33 mouse cellular contexts compared by ENCODE assay signal in genomic region chr5:121540066-121540465, GRCm38 (mm10). TPM values are rescaled to one million over a fixed set of nuclear protein-coding genes. Genes with fewer than 3 reads are reported as not detected.
"Had no signal": no experiment of that assay in that cellular context is flagged by ENCODE, and none has a peak within 500 bp of the region (broad histone marks: within the 10 kb centered on the region; RNA-seq: fewer than 3 reads in every experiment).

No protein-coding gene starts in this region.

- H3K4me3 ChIP-seq: heart, adult 2 months; heart, embryonic 13.5 days; heart, embryonic 15.5 days; hindbrain, embryonic 13.5 days; hindbrain, embryonic 15.5 days; kidney, embryonic 15.5 days; layer of hippocampus, adult 2 months; left cerebral cortex, adult 2 months; limb, embryonic 13.5 days; limb, embryonic 15.5 days; liver, embryonic 12.5 days had no signal

- H3K9me3 ChIP-seq: heart, embryonic 13.5 days; heart, embryonic 15.5 days; hindbrain, embryonic 13.5 days; hindbrain, embryonic 15.5 days; kidney, embryonic 15.5 days; limb, embryonic 13.5 days; limb, embryonic 15.5 days; liver, embryonic 12.5 days had no signal

- H3K9ac ChIP-seq: heart, embryonic 13.5 days; heart, embryonic 15.5 days; hindbrain, embryonic 13.5 days; hindbrain, embryonic 15.5 days; kidney, embryonic 15.5 days; limb, embryonic 13.5 days; limb, embryonic 15.5 days; liver, embryonic 12.5 days; liver, embryonic 14.5 days had no signal

- DNase-seq: gastrocnemius, postnatal 14 days; gastrocnemius, postnatal 36 days; heart, adult 11 months; heart, adult 2 months; heart, postnatal 14 days; heart, postnatal 36 days; kidney, adult 11 months; kidney, adult 2 months; kidney, adult 9 months; kidney, postnatal 14 days; kidney, postnatal 36 days; left cerebral cortex, postnatal 4 days had no signal

- H3K27ac ChIP-seq: heart, adult 2 months; heart, embryonic 13.5 days; heart, embryonic 15.5 days; hindbrain, embryonic 13.5 days; hindbrain, embryonic 15.5 days; hindbrain, postnatal 0 days; kidney, embryonic 15.5 days; kidney, postnatal 0 days; layer of hippocampus, adult 2 months; left cerebral cortex, adult 2 months; limb, embryonic 13.5 days; limb, embryonic 15.5 days; liver, embryonic 12.5 days; liver, embryonic 14.5 days had no signal

- H3K27me3 ChIP-seq: heart, embryonic 13.5 days; heart, embryonic 15.5 days; hindbrain, embryonic 13.5 days; hindbrain, embryonic 15.5 days; kidney, embryonic 15.5 days; limb, embryonic 13.5 days; limb, embryonic 15.5 days; liver, embryonic 12.5 days had no signal

RNA-seq across cellular contexts. Expression of gene Gm42878, which starts 5.2 kb away (rescaled TPM):
- total RNA-seq: gastrocnemius, adult 18-20 months; gastrocnemius, postnatal 14 days; gastrocnemius, postnatal 36 days; heart, postnatal 14 days; heart, postnatal 36 days; hematopoietic stem cell, adult 5-6 weeks; hindbrain, postnatal 0 days; layer of hippocampus, adult 2 months; layer of hippocampus, postnatal 10 days; layer of hippocampus, postnatal 25 days; left cerebral cortex, postnatal 10 days; left cerebral cortex, postnatal 25 days; left cerebral cortex, postnatal 4 days had no signal

RNA-seq across cellular contexts. Expression of gene Adam1b, which starts 36.8 kb away (rescaled TPM):
- total RNA-seq: gastrocnemius, adult 18-20 months; gastrocnemius, adult 8-10 months; gastrocnemius, postnatal 14 days; gastrocnemius, postnatal 36 days; heart, adult 2 months; heart, postnatal 14 days; heart, postnatal 36 days; hematopoietic stem cell, adult 5-6 weeks; hindbrain, postnatal 0 days; layer of hippocampus, adult 2 months; left cerebral cortex, postnatal 10 days; left cerebral cortex, postnatal 4 days; liver, adult 2 months had no signal
